ENCODE assay signal across 17 mouse cellular contexts in genomic region chr7:115939292-115939691, GRCm38 (mm10).
"Had no signal": no experiment of that assay in that cellular context is flagged by ENCODE, and none has a peak within 500 bp of the region (broad histone marks: within the 10 kb centered on the region; RNA-seq: fewer than 3 reads in every experiment).

No protein-coding gene starts in this region.

- H3K36me3 ChIP-seq: liver, embryonic 15.5 days; lung, embryonic 15.5 days; midbrain, embryonic 13.5 days; midbrain, embryonic 15.5 days; stomach, embryonic 15.5 days had no signal

- ATAC-seq: liver, postnatal 0 days; midbrain, embryonic 13.5 days; midbrain, embryonic 15.5 days had no signal

- H3K9me3 ChIP-seq: liver, embryonic 15.5 days; lung, embryonic 15.5 days; megakaryocyte, embryonic 14.5 days; midbrain, embryonic 13.5 days; midbrain, embryonic 15.5 days; neural tube, embryonic 12.5 days; stomach, embryonic 15.5 days had no signal

- DNase-seq: liver, postnatal 0 days; lung, adult 2 months; lung, postnatal 10 days; right cerebral cortex, postnatal 14 days; thymus, adult 2 months; thymus, postnatal 25 days; thymus, postnatal 4 days had no signal

- H3K4me1 ChIP-seq: lung, embryonic 15.5 days; neural tube, embryonic 12.5 days; stomach, embryonic 15.5 days had no signal

- H3K9ac ChIP-seq: liver, embryonic 15.5 days; liver, postnatal 0 days; lung, embryonic 15.5 days; midbrain, embryonic 13.5 days; midbrain, embryonic 15.5 days; neural tube, embryonic 12.5 days; stomach, embryonic 15.5 days had no signal

- H3K4me2 ChIP-seq: liver, embryonic 15.5 days; lung, embryonic 15.5 days; midbrain, embryonic 11.5 days; midbrain, embryonic 13.5 days; midbrain, embryonic 15.5 days; neural tube, embryonic 12.5 days; stomach, embryonic 15.5 days had no signal

- H3K4me3 ChIP-seq: liver, embryonic 15.5 days; lung, embryonic 15.5 days; megakaryocyte, embryonic 14.5 days; midbrain, embryonic 13.5 days; midbrain, embryonic 15.5 days; neural tube, embryonic 12.5 days; stomach, embryonic 15.5 days had no signal

- H3K27me3 ChIP-seq: liver, embryonic 15.5 days; lung, embryonic 15.5 days; midbrain, embryonic 13.5 days; midbrain, embryonic 15.5 days; neural tube, embryonic 12.5 days; stomach, embryonic 15.5 days had no signal

- H3K27ac ChIP-seq: liver, embryonic 15.5 days; lung, embryonic 15.5 days; macrophage; midbrain, embryonic 13.5 days; midbrain, embryonic 15.5 days; neural tube, embryonic 12.5 days; stomach, embryonic 15.5 days; stomach, postnatal 0 days had no signal
